Mouse (Mus musculus) ES-Bruce4 (cell line): Measurements from ENCODE around the gene Tenm4.

Experiments used
- CTCF ChIP-seq: IDR thresholded peaks from one replicate; pipeline ENCODE4 v1.8.1; 2011; ENCODE audit warnings: low read depth, low read length
- EP300 ChIP-seq: IDR thresholded peaks from 2 replicates; pipeline ENCODE4 v1.6.1; 2011; ENCODE audit warnings: low read depth, low read length; ENCODE audit not compliant: insufficient read depth
- POLR2A ChIP-seq: IDR thresholded peaks from one replicate; pipeline ENCODE4 v1.8.1; 2011; ENCODE audit warnings: low read length; ENCODE audit not compliant: insufficient read depth

DNA sequence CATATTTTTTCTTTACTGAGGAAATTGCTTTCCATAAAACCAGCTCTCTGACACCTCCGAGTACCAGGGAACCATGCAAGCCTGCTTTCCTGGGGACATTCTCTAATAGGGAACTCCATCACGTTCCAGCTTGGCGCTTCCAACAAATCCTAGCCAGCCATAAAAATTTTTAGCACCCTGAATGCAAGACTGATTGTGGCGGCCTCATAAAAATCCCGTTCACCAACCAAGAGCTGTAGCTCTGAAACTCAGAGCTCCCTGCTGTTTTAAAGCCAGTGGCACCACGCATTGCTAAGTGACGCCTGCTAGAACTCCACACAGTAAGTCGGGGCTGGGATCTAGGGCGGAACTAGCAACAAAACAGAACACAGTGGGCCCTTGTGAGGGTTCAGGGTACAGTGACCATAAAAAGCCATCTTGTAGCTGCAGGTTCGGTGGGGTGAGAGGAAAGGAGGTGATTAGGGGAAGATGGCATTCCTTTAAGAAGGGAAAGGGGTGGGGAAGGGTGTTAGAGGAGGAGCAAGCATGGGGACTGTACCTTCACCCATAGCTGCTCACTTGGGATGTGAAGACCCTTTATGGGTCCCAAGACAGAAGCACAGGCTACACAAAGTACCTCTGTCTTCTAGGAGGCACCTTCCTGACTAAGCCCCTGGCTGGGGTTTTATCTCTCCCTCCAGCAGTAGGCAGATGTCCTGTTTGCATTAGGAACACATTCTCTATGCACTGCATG, 439.0 kb downstream of the Tenm4 start:
- TF ChIP-seq CTCF (no peak), POLR2A (no peak), EP300 (no peak)
